Mouse (Mus musculus) embryonic facial prominence, embryonic 10.5 days (tissue): Measurements from ENCODE around the gene Defb36. TPM values are rescaled to one million over a fixed set of nuclear protein-coding genes. Genes with fewer than 3 reads are reported as not detected.

Experiments
- DNase-seq: peaks from one replicate; pipeline ENCODE4 v3.0.0-alpha.2; 2017; ENCODE audit warnings: low spot score
- H3K27ac ChIP-seq: fragments of 300-500 bp; sonication (generic); replicated peaks from 2 replicates; pipeline ENCODE4 v1.5.1; 2016; ENCODE audit warnings: mild to moderate bottlenecking
- H3K27me3 ChIP-seq: fragments of 300-500 bp; sonication (generic); replicated peaks from 2 replicates; pipeline ENCODE4 v1.6.1; 2016; ENCODE audit warnings: low read depth, mild to moderate bottlenecking; ENCODE audit not compliant: poor library complexity, severe bottlenecking
- H3K36me3 ChIP-seq: fragments of 300-500 bp; sonication (generic); replicated peaks from 2 replicates; pipeline ENCODE4 v1.6.1; 2016; ENCODE audit warnings: mild to moderate bottlenecking, moderate library complexity
- H3K4me1 ChIP-seq: fragments of 300-500 bp; sonication (generic); 2 replicates; pipeline ENCODE4 v1.6.1; 2016
- H3K4me3 ChIP-seq: fragments of 300-500 bp; sonication (generic); 2 replicates; pipeline ENCODE4 v1.5.1; 2016; ENCODE audit warnings: mild to moderate bottlenecking, moderate library complexity
- H3K9me3 ChIP-seq: fragments of 300-500 bp; sonication (generic); 2 replicates; pipeline ENCODE4 v1.6.1; 2016; ENCODE audit warnings: mild to moderate bottlenecking
- WGBS: fragments of 180-500 bp; shearing (Covaris S2); methylation state at CpG from one replicate; pipeline ENCODE4 v1.1.7; 2016; 5-methylcytosine and 5-hydroxymethylcytosine counted together
- polyA plus RNA-seq: library from polyadenylated mRNA; unstranded; fragments of >200 nt; fragmentation: Nextera tagmentation; extraction: Ambion mirVana; gene quantifications from 2 replicates; pipeline ENCODE4 v1.2.1, GENCODE M21; 2016

Gene Defb36
- polyA plus RNA-seq, 1 experiment from 2014 or later, result not detected

- WGBS, result 90% methylated on average over 6 of the region's 6 CpGs
- H3K9me3 ChIP-seq, result no peaks in the 10 kb centered on the region
- DNase-seq, result no peak
- H3K27me3 ChIP-seq, result no peaks in the 10 kb centered on the region
- H3K4me1 ChIP-seq, result no peaks in the 10 kb centered on the region
- no peaks in the 10 kb centered on the region for H3K36me3 ChIP-seq
- no peak overlapping the region for H3K4me3 ChIP-seq
- H3K27ac ChIP-seq, result no peak overlapping the region
Measured at GRCm38 (mm10) chr2:152600076-152600475, 4.1 kb upstream of the Defb36 start.

- 71% methylated on average over 4 of the region's 4 CpGs for WGBS
- H3K4me3 ChIP-seq, result no peak overlapping the region
- no peaks in the 10 kb centered on the region for H3K9me3 ChIP-seq
- H3K27ac ChIP-seq, result no peak overlapping the region
- H3K27me3 ChIP-seq, result no peaks in the 10 kb centered on the region
- H3K4me1 ChIP-seq, result no peaks in the 10 kb centered on the region
- no peaks in the 10 kb centered on the region for H3K36me3 ChIP-seq
- DNase-seq, result no peak
Measured at GRCm38 (mm10) chr2:152601275-152601960, 2.7 kb upstream of the Defb36 start.

GRCm38 (mm10) chr2:152607746-152608145 lies 3.6 kb downstream of the Defb36 start:
- Histone ChIP-seq H3K4me3 (no peak overlapping the region), H3K9me3 (no peaks in the 10 kb centered on the region), H3K36me3 (no peaks in the 10 kb centered on the region), H3K27ac (no peak overlapping the region), H3K4me1 (peaks cover 10% of the 10 kb centered on the region), H3K27me3 (no peaks in the 10 kb centered on the region)
- DNase-seq, result no peak
- 67% methylated on average over 6 of the region's 6 CpGs for WGBS

- H3K4me1 ChIP-seq, result peaks cover 10% of the 10 kb centered on the region
- no peak for DNase-seq
- H3K4me3 ChIP-seq, result no peak overlapping the region
- no peaks in the 10 kb centered on the region for H3K9me3 ChIP-seq
- no peaks in the 10 kb centered on the region for H3K27me3 ChIP-seq
- H3K27ac ChIP-seq, result no peak overlapping the region
- 85% methylated on average over 1 of the region's 1 CpGs for WGBS
- no peaks in the 10 kb centered on the region for H3K36me3 ChIP-seq
Measured at GRCm38 (mm10) chr2:152608719-152609118, 4.6 kb downstream of the Defb36 start.

DNA sequence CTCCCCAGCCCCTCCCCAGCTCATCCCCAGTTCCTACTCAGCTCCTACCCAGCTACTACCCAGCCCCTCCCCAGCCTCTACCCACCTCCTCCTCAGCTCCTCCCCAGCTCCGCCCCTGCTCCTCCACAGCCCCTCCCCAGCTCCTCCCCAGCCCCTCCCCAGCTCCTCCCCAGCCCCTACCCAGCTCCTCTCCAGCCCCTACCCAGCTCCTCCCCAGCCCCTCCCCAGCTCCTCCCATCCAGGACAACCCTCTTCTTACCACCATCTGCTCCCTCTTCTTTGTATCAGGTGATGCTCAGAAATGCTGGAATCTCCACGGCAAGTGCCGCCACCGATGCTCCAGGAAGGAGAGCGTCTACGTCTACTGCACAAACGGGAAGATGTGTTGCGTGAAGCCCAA lies 8.1 kb downstream of the Defb36 start:
- peak overlapping the region; percentile 11; the same call in 1 of the 2 replicates for H3K4me3 ChIP-seq
- DNase-seq, result peak; percentile 63

DNA sequence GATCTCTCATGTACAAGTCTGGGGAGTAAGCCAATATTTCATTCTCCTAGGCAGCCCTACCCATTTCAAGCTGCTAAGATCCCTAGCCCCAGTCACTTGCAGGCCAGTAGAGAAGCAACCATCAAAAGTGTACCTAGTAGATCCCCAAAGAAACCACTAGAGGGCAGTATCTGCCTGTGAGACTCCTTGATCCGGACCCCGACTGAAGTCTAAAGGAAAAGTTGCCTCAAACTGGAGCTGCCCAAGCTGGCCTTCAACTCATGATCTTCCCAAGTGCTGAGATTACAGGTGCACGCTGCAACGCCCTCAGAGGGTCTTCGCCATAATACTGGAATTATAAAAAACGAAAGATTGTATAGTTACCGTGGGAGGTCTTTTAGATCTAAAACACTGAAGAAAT lies 11.4 kb downstream of the Defb36 start:
- peaks cover 10% of the 10 kb centered on the region for H3K4me1 ChIP-seq
- WGBS, result 12% methylated on average over 7 of the region's 7 CpGs
- H3K27me3 ChIP-seq, result no peaks in the 10 kb centered on the region
- DNase-seq, result peak; percentile 65
- H3K4me3 ChIP-seq, result no peak overlapping the region
- H3K36me3 ChIP-seq, result no peaks in the 10 kb centered on the region
- H3K9me3 ChIP-seq, result no peaks in the 10 kb centered on the region
- no peak overlapping the region for H3K27ac ChIP-seq

More for the DNA sequence above, 8.1 kb downstream of the Defb36 start:
- peak overlapping the region; percentile 14; the same call in 1 of the 2 replicates for H3K27ac ChIP-seq
- no peaks in the 10 kb centered on the region for H3K9me3 ChIP-seq
- H3K4me1 ChIP-seq, result peaks cover 10% of the 10 kb centered on the region
- no peaks in the 10 kb centered on the region for H3K27me3 ChIP-seq
- H3K36me3 ChIP-seq, result no peaks in the 10 kb centered on the region
- WGBS, result 34% methylated on average over 8 of the region's 8 CpGs

- Histone ChIP-seq H3K27ac (no peak overlapping the region), H3K9me3 (no peaks in the 10 kb centered on the region), H3K36me3 (no peaks in the 10 kb centered on the region), H3K4me1 (peaks cover 10% of the 10 kb centered on the region), H3K4me3 (no peak overlapping the region), H3K27me3 (no peaks in the 10 kb centered on the region)
- DNase-seq, result no peak
- 80% methylated on average over 6 of the region's 6 CpGs for WGBS
Measured at GRCm38 (mm10) chr2:152616470-152616869, 12.3 kb downstream of the Defb36 start.

GRCm38 (mm10) chr2:152617374-152617773 lies 13.2 kb downstream of the Defb36 start:
- Histone ChIP-seq H3K36me3 (no peaks in the 10 kb centered on the region), H3K4me3 (no peak overlapping the region), H3K4me1 (peaks cover 2% of the 10 kb centered on the region), H3K27me3 (no peaks in the 10 kb centered on the region), H3K9me3 (no peaks in the 10 kb centered on the region), H3K27ac (no peak overlapping the region)
- DNase-seq, result no peak
- WGBS, result 57% methylated on average over 5 of the region's 5 CpGs

GRCm38 (mm10) chr2:152620367-152621134 lies 16.4 kb downstream of the Defb36 start:
- no peaks in the 10 kb centered on the region for H3K4me1 ChIP-seq
- no peaks in the 10 kb centered on the region for H3K9me3 ChIP-seq
- DNase-seq, result no peak
- no peak overlapping the region for H3K4me3 ChIP-seq
- peaks cover 21% of the 10 kb centered on the region for H3K27me3 ChIP-seq
- no peak overlapping the region for H3K27ac ChIP-seq
- 68% methylated on average over 9 of the region's 9 CpGs for WGBS
- H3K36me3 ChIP-seq, result no peaks in the 10 kb centered on the region

GRCm38 (mm10) chr2:152622151-152622550 lies 18.0 kb downstream of the Defb36 start:
- Histone ChIP-seq H3K4me3 (no peak overlapping the region), H3K4me1 (peaks cover 8% of the 10 kb centered on the region), H3K9me3 (no peaks in the 10 kb centered on the region), H3K27ac (no peak overlapping the region), H3K27me3 (peaks cover 37% of the 10 kb centered on the region), H3K36me3 (no peaks in the 10 kb centered on the region)
- DNase-seq, result no peak
- 87% methylated on average over 13 of the region's 13 CpGs for WGBS

GRCm38 (mm10) chr2:152622953-152623352 lies 18.8 kb downstream of the Defb36 start, which contains the start of gene Defb25:
Gene Defb25 (minus strand): TSS chr2:152623053.
- H3K27ac ChIP-seq, result no peak within 1 kb of the TSS
- peaks cover 45% of the 10 kb centered on the region for H3K27me3 ChIP-seq
- no peak for DNase-seq
- no peak within 1 kb of the TSS for H3K4me3 ChIP-seq
- 76% methylated on average over 7 of the region's 7 CpGs for WGBS
- no peaks in the 10 kb centered on the region for H3K36me3 ChIP-seq
- peaks cover 16% of the 10 kb centered on the region for H3K4me1 ChIP-seq
- no peaks in the 10 kb centered on the region for H3K9me3 ChIP-seq

DNA sequence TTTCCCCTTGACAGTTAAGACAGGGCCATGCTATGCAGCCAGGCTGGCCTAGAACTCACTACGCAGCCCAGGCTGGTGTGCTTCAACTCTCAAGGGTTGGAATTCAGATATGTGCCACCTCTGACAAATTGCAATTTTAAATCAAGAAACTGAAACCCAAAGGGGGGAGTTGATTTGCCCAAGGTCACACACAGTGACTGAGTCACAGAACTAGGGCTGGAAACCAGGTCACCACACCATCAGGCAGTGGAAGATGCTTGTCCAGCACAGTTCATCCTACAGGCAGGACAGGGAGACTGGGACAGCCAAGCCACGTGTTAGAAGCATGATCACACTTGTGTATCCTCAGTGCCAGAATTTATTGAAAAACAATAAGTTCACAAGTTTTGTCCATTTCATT lies 20.4 kb downstream of the Defb36 start:
- peaks cover 61% of the 10 kb centered on the region for H3K27me3 ChIP-seq

GRCm38 (mm10) chr2:152625256-152625655 lies 21.1 kb downstream of the Defb36 start:
- DNase-seq, result no peak
- Histone ChIP-seq H3K36me3 (no peaks in the 10 kb centered on the region), H3K27ac (no peak overlapping the region), H3K4me3 (no peak overlapping the region), H3K9me3 (no peaks in the 10 kb centered on the region), H3K4me1 (peaks cover 20% of the 10 kb centered on the region), H3K27me3 (peaks cover 68% of the 10 kb centered on the region)
- 18% methylated on average over 1 of the region's 1 CpGs for WGBS

More for the DNA sequence above, 20.4 kb downstream of the Defb36 start:
- H3K9me3 ChIP-seq, result no peaks in the 10 kb centered on the region
- peaks cover 20% of the 10 kb centered on the region for H3K4me1 ChIP-seq
- 89% methylated on average over 2 of the region's 2 CpGs for WGBS
- no peak overlapping the region for H3K4me3 ChIP-seq
- no peak overlapping the region for H3K27ac ChIP-seq
- no peak for DNase-seq
- H3K36me3 ChIP-seq, result no peaks in the 10 kb centered on the region
